Mouse (Mus musculus) left cerebral cortex, postnatal 4 days (tissue): ENCODE measurements around the gene Abraxas2. TPM values are rescaled to one million over a fixed set of nuclear protein-coding genes. Genes with fewer than 3 reads are reported as not detected.
A peak's percentile ranks its signal among the peaks of the same experiment; 100 is the strongest.

Experiments
- DNase-seq: peaks from one replicate; pipeline ENCODE4 v3.0.0-alpha.2; 2022
- intact Hi-C: fragments of 180-260 bp; cut with DNase I; formaldehyde crosslinking; loops from one replicate; pipeline ENCODE4 v1.15.1; 2025
- total RNA-seq, 2 experiments: library from RNA; stranded (reverse); gene quantifications; 2 replicates each; pipeline ENCODE4 v1.2.3; 2021

Gene Abraxas2
- total RNA-seq, 2 experiments from 2014 or later: 27.5 to 29.9 TPM

DNA sequence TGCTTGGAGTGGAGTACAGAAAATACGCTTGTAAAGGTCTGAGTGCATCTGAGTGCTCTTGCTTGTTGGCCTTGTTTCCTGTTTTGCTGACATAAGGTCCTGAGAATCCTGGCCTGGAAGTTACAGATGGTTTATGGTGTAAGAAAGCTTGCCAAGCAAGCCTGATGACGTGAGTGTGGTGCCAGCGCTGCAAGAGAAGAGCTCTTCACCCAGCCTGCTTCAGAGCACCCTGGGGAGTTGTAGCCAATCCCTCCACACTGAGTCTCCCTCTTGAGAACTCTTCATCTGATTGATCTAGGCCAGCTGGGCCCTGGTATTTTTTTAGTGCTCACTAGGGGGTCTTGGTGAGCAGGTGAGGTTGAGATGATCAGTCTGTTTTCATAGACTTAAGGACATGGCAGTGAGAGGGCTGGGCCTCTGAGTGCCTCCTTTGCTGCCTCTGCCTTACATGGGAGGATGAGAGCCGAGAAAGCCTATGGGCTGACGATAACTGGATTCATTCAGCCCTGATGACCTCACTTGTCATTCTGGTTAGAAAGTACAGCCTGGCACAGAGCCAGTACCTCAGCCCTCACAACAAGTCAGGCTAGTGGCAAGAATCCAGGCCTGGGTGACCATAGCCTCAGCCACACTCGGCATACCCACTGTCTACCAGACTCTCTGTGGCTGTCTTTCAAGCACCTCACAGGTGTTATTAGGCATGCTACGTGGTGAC, 36.0 kb downstream of the Abraxas2 start:
- peak; percentile 56 for DNase-seq
- intact Hi-C loops: no loop called here

DNA sequence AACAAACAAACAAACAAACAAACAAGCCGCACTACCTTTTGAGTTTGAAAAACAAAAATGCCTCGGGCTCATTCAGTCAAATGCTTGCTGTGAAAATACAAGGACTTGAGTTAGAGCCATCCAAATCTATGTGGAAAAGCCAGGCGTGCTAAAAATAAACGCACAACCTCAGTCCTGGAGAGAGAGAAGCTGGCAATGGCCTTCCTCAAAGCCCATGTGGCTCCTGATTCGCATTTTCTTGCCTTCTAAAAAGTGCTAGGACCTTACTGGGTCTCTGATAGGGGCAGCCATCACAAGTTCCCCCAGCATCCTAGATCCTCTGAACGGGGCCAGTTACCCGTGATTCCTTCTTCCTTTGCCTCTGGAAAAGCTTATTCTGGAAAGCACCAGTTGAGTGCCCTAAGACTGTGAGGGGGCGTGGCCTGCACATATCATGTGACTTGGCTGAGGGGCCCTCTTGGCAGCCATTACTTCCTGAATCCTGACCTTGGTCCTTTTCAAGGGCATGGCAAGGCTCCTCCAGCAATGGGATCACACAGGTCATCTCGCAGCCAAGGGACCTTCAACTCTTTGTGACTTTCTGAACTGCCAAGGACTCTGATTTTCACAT, 37.3 kb downstream of the Abraxas2 start:
- no peak for DNase-seq
- intact Hi-C loops: no loop called here

DNA sequence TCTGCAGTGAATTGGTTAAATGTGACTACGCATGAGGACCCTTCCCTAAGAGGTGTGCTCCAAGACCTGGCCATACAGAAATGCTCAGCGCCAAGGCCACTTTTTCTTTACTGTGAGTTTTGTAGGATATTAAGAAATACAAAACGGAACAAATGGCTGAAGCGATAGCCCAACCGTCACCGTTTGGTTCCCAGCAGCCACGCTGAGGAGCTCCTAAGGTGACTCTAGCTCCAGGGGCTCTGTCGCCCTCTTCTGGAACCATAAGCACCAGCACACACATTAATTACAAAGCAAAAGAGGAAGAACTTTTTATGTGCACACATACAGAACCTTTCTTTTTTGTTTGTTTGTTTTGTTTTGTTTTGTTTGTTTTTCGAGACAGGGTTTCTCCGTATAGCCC, 38.2 kb downstream of the Abraxas2 start:
- intact Hi-C loops: no loop called here
- no peak for DNase-seq

DNA sequence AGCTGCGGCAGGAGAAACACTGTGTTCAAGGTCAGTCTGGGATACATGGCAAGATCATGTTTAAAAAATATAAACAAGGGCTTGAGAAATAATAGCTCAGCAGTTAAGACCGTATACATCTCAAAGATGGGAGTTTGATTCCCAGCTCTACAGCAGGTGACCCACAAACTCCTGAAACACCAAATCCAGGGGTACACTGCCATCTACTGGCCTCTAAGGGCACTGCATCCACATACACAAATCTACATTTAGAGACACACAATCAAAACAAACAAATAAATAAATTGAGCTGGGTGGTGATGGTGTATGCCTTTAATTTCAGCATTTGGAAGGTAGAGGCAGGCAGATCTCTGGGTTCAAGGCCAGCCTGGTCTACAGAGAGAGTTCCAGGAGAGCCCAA, 39.2 kb downstream of the Abraxas2 start:
- intact Hi-C loops: no loop called here
- no peak for DNase-seq

DNA sequence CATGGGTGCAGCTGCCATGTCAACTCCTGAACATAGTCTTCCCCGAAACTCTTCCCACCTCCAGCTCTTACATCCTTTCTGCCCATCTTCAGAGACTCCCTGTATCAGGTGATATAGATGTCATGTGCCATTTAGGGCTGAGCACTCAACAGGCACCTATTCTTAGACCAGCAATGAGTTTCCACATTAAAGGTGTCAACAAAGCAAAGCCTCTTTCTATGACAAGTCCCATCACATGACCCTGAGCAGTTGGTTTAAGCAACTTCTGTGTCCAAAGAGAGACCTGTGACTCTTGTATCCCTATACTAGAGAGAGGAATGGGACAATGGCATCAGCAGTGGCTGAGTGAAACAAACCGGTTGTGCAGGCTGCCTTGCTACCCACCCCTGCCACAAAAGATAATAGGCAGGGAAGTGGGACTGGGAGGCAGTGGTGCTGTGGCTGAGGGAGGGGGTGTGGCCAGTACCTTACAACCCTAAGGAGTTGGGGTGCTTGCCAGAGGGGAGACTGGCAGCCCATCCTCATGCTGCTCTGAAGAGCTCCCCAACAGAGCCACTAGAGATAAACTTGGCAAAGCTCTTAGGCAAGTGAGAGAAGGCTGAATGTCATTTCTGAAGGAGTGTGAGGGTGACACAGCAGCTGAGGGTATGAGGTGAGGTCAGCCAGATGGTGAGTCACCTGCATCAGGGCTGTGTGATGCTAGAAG, 42.0 kb downstream of the Abraxas2 start:
- DNase-seq: no peak
- intact Hi-C loops: no loop called here

DNA sequence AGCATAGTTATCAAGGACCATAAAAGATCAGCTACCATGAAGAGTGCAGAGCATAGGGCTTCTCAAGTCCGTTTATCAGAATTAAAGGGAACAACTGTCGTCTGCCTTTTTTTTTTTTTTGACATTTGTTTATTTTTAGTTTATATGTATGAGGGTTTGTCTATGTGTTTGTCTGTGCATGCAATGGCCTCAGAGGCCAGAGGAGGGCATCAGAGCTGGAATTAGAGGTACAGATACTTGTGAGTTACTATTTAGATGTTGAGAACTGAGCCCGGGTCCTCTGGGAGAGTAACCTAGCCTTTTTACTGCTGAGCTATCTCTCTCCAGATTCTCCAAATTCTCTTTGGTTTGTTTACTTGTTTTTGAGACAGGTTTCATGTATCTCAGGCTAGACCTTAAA, 44.8 kb downstream of the Abraxas2 start:
- no peak for DNase-seq
- intact Hi-C loops: no loop called here

DNA sequence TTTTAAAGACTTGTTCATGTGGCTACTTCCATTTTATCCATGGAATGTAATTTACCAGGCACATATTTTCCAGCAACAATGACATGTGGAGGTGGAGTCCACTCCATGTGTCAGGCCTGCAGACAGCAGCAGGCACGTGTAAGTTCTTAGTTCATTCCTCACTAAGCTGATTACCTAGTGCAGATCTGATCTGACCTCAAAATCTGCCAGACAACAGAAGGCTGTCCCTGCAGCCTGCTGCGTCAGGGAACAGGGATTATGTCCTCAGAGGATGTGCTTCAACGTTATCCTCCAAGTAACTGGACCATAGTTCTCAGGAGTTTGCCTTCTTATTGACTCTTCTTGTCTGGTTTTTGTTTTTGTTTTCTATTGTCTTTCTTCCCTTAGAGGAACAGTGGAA, 62.9 kb downstream of the Abraxas2 start:
- intact Hi-C loops: no loop called here
- no peak for DNase-seq

DNA sequence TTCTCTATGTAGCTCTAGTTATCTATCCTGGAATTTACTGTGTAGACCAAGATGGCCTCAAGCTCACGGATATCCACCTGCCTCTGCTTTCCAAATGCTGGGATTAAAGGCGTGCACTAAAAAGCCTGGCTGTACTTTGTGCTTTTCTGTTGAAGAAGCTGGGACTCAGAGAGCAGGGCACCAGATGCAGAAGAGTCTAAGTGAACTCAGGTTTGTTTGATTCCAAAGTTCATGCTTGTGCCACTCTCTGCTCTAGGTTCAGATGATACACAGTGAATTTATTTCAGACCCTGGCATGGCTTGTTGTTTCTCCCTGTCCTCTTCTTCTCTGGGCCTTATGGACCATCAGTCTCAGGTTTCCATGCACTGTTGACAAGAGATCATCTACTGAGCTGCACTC, 66.2 kb downstream of the Abraxas2 start:
- intact Hi-C loops: no loop called here
- DNase-seq: no peak

DNA sequence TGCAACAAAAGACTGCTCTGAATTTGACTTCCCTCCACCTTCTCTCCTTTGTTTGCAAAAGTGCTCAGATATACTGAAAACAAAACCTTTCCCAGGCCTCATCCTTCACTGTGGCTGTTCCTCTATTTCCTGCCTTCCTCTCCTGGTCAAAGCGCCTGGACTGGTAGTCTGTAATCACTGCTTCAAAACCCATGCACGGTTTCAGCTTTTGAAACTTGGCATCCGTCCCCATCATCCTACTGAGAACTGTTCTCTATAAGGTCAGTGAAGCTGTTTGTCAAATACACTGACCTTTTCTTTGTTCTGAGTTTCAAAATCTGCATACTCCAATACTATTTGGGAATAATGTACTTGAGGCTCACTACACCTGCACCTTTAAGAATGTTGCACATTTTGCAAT, 68.2 kb downstream of the Abraxas2 start:
- intact Hi-C loops: no loop called here
- DNase-seq: no peak

DNA sequence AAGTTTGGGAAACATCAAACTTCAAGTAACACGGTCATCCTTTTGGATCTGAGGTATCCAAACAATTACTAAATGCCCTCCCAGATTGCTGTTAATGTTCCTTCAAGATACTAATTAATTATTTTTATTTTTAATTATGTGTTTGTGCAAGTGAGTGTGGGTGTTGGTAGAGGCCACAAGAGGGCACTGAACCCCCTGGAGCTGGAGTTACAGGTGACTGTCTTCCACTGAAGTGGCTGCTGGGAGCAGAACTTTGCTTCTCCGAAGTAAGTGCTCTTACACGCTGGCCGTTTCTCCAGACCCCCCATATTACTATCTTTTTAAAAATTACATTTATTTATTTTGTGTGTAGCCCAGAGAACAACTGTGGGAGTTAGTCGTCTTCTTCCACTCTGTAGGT, 71.0 kb downstream of the Abraxas2 start:
- intact Hi-C loops: no loop called here
- no peak for DNase-seq

DNA sequence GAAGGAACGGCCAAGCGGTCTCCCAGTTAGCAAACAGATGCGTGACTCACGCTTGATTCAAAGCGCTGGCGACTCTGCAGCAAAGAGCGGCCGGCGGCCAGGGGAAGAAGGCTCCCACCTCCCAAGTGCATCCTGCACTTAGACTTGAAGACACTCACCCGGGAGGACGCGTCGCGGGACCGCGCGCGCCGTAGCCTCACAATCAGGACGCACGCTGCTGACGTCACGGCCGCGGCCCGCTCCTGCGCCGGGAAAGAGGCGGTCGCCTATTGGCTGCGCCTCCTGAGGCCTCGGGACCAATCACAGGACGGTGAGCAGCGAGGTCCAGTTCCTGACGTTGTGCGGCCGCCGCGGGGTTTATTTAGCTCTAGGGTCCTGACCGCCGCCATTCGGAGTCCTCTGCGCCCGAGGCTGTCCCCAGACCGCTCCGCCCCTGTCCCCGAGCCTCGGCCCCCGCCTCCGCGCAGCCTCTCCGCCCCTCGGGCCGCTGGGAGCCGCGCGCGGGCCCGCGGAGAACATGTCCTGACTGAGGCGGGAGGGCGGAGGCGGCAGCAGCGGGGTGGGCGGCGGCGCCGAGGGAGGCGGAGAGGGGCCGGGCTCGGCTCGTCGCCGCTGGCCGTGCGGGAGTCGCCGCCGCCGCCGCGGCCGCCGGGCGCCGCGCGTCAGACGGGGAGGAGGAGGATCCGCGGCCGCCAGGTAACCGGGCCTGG, 72.0 kb downstream of the Abraxas2 start, which contains the start of gene Zranb1:
Gene Zranb1, plus strand, starts transcription at position 293 of the 710 bp plus-strand sequence.
- intact Hi-C loops: no loop called here

DNA sequence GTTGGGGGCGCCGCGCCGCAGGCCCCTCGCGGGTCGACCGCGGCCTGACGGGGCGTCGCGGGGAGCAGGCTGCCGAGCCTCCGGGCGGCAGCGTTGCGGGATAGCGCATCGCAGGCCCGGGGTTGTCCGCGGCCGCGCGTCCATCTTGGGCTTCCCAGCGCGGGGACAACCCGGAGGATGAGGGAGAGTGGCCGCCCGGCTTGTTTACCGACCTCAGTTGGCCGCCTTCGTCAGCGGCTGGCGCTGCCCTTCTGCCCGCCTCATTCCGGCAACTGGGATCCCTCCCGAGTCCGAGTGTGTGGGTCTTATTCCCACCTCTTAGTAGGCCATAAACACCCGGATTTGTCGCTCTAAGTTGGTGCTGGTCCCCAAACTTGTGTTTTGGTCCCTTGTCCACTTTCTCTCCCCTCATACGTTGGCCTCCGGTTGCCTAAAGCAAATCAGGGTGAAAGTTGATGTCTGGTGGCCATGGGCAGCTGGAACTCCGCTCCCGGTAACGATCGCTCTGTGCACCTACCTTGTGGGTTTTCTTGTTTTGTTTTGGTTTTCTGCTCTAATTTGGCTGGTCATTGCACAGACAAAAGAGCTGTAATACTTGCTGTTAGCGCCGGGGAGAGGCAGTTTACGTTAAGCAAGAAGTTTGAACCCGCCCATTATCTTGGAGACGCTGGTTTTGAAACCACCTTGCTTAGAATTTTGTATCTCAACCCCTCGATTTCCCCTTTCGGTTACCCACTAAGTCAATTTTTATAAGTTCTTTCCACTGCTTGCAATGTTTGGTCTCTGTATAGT, 72.7 kb downstream of the Abraxas2 start:
- intact Hi-C loops: no loop called here
- DNase-seq: peak; percentile 38

More for the DNA sequence above, 72.0 kb downstream of the Abraxas2 start, which contains the start of gene Zranb1:
- peak; percentile 99 for DNase-seq

DNA sequence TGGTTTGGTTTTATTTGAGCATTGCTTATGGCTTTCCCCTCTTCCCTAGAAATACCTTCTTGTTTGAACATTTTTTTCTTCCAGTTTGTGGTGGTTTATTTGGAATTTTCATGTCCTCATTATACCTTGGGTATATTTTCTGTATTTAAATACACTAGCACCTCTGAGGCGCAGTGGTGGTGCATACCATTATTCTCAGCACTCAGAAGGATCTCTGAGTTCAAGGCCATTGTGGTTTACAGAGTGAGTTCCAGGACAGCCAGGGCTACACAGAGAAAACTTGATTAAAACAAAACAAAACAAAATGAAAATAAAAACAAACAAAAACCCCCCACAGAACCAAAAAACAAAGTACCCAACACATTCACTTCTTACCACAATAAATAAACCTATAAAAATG, 74.3 kb downstream of the Abraxas2 start:
- intact Hi-C loops: no loop called here
- DNase-seq: no peak

Other genes with a start within 250 kb of the Abraxas2 start
- gene Lhpp, start 248.6 kb upstream of the Abraxas2 start, total RNA-seq: 10 to 100 TPM; 34.6 TPM
- gene Fam53b, start 45.3 kb upstream of the Abraxas2 start, total RNA-seq: 10 to 100 TPM; 13.4 to 13.8 TPM
- gene Eef1akmt2, start 6.6 kb upstream of the Abraxas2 start, total RNA-seq: 10 to 100 TPM; 41.2 to 41.6 TPM
- 10 to 100 TPM; 55.0 to 58.3 TPM for gene Zranb1, start 71.9 kb downstream of the Abraxas2 start, total RNA-seq